Mouse (Mus musculus) T-helper 17 cell (primary cell): Measurements from ENCODE around the gene 4930524B15Rik.

Experiments
- in situ Hi-C, 2 experiments: fragments of 300-600 bp; cut with MboI, MseI; formaldehyde crosslinking; loops; 1 replicate in 1 of 2; 2 replicates in 1 of 2; pipeline ENCODE4 v1.15.1; 2025; ENCODE audit warnings: high pct_unique_total_duplicates in 2 of 2

The 4930524B15Rik gene

GRCm38 (mm10) chr11:32027474-32028342 lies 62.3 kb downstream of the 4930524B15Rik start:
- in situ Hi-C loops = no loop called here

GRCm38 (mm10) chr11:32028605-32029004 lies 63.2 kb downstream of the 4930524B15Rik start:
- in situ Hi-C loops = no loop called here
